Mouse (Mus musculus): ENCODE measurements around the gene Galnt18.

Gene Galnt18

GRCm38 (mm10) chr7:111779504-111780242 lies at the start of gene Galnt18:
TSS of gene Galnt18 (minus strand) at chr7:111779977.
- DNase-seq (ENCODE audit: low spot score in 2 of 2): peak; percentile 12 to 13

DNA sequence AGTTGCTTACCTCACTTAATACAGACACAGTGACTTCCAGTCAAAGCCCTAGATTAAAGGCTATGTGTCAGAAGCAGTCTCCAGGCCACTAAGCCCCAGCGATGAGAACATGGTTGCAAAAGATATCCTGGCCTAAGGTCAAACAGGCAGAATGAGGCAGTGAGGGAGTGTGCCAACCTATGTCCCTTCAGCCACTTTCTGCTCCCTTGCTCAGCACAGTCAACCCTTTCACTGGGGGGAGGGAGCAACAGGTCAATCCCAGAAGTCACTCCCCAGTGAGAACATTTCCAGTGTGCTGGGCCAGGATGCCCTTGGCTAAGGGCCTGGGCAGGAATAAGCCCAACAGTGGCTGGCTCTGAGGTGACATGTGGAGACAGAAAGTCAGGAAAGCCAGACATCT lies 47.6 kb upstream of the Galnt18 start:
- DNase-seq (ENCODE audit: low spot score in 2 of 2): no peak

DNA sequence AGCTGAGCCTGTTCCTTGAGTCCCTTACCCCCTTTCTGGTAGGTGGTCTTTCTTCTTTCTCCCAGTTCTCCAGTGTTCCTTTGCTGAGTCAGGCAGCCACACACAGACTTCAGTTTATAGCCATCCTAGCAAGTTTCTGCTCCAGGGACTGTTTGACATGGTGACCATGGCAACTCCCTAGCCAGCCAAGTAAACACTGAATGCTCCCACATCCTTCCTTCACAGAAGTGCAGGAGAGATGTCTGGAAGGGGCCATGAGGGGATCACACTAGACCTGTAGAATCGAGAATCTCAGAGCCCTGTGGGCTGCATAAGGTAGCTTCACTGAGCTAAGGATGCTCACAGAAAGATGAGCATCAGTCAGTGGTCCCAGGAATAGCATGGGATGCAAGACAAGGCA lies 33.3 kb upstream of the Galnt18 start:
- no peak for DNase-seq (ENCODE audit: low spot score in 2 of 2)

GRCm38 (mm10) chr7:111811036-111811435 lies 31.3 kb upstream of the Galnt18 start:
- DNase-seq (ENCODE audit: low spot score in 2 of 2): no peak

- no peak for DNase-seq (ENCODE audit: low spot score in 2 of 2)
These were observed 30.0 kb upstream of the Galnt18 start for GRCm38 (mm10) chr7:111809796-111810195.

- DNase-seq (ENCODE audit: low spot score in 2 of 2): no peak
These were observed 26.3 kb upstream of the Galnt18 start for GRCm38 (mm10) chr7:111806083-111806482.

GRCm38 (mm10) chr7:111804646-111805045 lies 24.9 kb upstream of the Galnt18 start:
- no peak for DNase-seq (ENCODE audit: low spot score in 2 of 2)

DNA sequence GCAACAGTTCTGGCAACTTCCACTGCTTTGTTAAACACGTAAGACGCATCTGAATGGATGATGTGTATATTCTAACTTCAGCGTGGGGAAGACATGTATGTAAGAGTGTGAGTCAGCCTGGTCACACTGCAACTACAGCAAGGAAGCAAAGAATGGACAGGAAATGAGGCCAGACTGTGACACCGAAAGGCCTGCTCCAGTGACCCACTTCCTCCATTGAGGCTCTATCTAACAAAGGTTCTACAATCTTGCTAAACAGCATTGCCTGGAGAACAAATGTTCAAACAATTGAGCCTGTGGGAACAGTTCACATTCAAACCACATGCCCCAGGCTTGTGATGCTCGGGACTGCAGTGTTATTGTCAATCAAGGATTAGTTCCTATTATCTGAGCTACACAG lies 21.0 kb upstream of the Galnt18 start:
- DNase-seq (ENCODE audit: low spot score in 2 of 2): no peak

DNA sequence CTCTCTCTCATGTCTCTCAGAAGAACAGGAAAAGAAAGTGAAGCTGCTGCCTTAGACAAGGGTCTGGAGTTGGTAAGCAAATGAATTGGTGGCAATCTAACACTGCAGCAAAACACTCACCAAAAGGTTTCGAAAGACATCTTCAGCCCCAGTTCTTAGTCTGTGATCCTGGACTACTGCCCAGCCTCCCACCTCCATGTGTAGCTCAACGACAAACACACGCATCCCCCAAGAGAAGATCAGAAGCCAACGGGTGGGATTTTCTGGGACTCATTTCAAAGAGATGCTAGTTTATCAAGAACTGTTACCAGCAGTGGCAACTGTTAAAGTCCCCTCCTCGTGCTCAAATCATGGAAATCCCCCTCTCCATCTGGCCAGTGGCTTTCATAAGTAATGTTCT lies 20.3 kb upstream of the Galnt18 start:
- DNase-seq (ENCODE audit: low spot score in 2 of 2): no peak

GRCm38 (mm10) chr7:111799021-111799420 lies 19.2 kb upstream of the Galnt18 start:
- DNase-seq (ENCODE audit: low spot score in 2 of 2): no peak

GRCm38 (mm10) chr7:111797337-111798010 lies 17.7 kb upstream of the Galnt18 start:
- DNase-seq (ENCODE audit: low spot score in 2 of 2): no peak

- no peak for DNase-seq (ENCODE audit: low spot score in 2 of 2)
These were observed 15.3 kb upstream of the Galnt18 start for GRCm38 (mm10) chr7:111795059-111795458.

DNA sequence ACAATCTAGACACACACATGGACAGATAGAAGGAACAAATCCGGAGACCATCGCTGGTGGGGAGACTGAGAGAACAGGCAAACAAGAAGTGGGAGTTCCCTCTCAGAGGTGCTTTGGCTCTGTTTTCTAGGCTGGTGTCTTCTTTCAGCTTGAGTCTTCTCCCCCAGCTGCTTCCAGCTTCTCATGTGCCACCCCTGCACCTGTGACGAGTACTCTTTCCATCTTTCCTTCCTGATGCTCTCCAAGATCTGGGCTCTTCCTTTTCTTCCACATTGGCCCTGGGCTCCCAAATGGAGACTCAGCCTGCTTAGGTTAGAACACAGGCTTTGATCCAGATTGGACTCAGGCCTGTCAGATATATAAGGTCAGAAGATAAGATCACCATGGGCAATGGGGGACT lies 12.4 kb upstream of the Galnt18 start:
- DNase-seq (ENCODE audit: low spot score in 2 of 2): no peak

DNA sequence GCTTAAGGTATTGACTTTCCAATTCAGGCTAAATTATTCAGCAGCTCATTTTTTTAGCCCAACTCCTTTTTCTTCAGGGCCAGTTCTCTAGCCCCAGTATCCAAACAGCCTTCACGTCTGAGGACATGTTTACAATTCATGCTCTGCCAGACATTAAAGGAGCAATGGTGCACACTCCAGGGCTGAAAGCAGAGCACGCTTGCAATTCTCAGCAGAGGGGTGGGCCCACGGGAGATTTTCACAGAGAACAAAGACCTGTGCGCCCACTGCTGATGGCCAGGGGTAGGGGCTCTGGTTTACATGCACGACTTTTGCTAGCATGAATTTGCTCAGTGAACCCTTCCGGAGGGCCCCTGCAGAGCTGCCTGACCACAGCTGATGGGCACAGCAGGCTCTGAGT lies 11.6 kb upstream of the Galnt18 start:
- no peak for DNase-seq (ENCODE audit: low spot score in 2 of 2)

DNA sequence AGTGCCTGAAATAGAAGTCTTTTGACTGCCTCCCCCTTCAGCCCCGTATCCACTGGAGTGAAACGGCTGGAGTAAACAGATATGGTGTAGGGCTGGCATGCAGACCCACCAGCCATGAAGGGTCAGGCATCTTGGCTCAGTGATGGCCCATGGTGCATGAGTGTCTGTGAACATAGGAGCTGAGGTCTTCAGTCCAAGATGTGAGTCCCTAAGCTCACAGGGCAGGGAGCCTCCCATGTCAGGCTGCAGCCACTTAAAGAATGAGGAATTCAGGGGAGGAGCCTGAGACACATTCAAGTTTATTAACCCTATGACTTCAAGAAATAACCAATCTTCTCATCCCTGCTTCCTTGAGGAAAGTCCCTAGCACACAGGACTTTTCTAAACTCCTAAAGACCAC lies 8.1 kb upstream of the Galnt18 start:
- DNase-seq (ENCODE audit: low spot score in 2 of 2): no peak

DNA sequence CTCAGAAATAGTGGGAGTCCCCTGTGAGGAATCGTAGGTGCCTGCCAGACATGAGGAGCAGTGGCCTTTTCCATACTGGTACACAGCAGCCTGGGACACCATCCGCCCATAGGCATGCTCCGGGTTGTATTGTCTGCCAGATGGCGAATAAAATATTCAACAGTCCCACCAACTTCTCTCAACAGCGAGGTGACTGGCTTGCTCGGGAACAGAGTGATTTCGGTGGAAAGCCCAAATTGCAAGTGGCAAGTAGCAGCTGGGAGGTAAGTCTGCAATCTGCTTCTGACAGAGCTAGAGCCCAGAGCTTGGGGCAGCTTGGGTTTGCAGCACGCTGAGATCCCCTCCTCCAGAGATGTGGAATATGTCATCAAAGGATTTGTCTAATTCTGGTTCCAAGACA lies 5.7 kb upstream of the Galnt18 start:
- DNase-seq (ENCODE audit: low spot score in 2 of 2): no peak

DNA sequence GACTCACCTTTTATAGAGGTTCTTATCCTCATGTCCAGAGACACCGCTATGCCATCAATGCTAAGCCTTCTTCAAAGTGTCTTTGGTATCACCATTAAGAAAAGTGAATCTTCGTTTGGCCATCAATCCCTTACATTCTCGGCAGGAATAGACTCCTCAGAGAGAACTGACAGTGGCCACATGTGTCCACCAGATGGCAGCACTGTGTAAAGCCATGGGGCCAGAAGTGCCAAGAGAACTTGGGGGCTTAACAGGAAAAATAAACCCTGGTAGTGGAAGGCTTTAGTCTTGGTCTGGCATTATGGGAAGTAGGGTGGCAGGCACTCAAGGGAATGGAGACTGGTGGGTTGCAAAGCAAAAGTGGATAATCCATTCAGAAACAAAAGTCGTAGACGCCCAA lies 2.3 kb upstream of the Galnt18 start:
- peak in 1 of 2 experiments; percentile 24 for DNase-seq (ENCODE audit: low spot score in 2 of 2)

DNA sequence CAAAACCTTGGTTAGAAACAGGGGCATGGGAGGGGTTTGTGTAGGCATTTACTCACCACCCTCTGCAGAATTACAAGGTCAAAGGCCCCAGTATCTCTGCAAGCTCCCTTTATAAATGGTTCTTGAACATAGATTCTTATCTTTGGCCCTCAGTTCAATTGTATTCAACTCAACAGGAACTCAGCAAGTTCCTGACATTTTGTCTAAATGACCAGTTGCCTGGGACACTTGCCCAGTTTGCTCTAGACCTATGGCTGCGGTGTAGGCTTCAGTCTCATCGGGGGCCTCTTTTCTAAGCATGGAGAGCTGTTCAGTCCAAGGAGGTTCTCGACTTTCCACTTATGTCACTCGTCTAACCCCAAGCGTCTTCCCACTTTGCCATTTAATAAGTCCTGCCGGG lies 1.5 kb upstream of the Galnt18 start:
- no peak for DNase-seq (ENCODE audit: low spot score in 2 of 2)

DNA sequence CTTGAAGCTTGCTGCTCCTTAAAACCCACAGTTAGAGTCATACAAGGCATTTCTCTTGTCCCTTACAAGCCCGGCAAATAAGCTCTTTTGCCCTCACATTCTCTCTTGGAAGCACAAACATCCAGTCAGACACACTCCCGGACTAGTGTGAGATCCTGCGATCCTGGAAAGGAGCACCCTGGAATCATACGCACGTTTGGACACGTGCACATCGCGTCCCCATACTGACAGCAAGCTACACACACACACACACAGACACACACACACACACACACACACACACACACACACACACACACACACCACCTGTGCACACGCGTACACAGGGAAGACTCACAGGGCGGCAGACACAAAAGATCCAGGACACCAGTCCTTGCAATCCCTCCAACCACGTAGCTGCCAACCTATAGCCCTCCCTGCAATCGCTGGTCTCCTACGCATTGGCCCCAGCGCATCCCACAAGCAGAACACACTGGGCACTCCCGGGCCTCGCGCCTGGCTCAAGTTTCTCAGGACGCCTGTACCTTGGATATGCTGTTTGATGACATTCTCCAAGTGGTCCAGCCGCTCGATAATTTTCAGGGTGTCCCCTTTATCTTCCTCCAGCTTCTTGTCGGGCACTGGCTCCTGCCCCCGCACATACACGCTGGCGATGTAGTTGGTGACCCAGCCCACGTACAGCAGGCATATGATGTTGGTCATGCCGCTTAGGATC lies 831 bp downstream of the Galnt18 start:
- DNase-seq (ENCODE audit: low spot score in 2 of 2): no peak

DNA sequence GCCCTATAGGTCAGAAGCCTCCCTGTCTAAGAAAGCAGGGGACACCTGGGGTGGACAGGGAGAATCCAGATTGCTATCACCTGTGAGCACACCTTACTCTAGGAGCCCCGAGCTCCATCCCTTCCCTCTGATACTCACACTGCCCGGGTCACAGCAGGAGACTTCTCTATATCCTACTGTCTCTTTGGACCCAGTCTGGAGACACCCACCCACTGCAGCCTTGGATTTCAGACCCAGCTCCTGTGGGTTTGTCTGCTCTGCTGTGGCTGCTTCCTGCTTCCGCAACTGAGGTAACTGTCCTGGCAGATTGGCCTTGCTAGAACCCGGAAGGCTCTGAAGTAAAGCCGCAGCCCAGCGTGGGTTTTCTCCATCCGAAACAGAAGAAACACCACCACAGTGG lies 1.6 kb downstream of the Galnt18 start:
- no peak for DNase-seq (ENCODE audit: low spot score in 2 of 2)

DNA sequence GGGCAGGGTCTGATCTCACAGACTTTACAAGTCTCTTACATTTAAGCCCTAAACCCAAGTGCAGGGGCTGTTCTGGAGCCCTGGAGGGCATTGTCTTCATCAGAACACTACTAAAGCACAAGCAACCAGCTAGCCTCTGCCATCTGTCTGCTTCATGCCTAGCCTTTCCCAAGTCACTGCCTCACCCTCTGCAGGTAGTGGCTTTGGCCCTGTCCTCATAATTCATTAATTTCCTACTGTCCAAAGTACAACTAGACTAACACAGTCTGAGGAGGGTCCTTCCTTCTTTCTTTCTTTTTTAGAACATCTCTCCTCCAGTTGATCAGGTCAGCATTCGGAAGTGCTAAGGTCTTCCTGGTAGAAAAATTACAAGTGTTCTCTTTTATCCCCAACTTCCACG lies 2.6 kb downstream of the Galnt18 start:
- no peak for DNase-seq (ENCODE audit: low spot score in 2 of 2)

DNA sequence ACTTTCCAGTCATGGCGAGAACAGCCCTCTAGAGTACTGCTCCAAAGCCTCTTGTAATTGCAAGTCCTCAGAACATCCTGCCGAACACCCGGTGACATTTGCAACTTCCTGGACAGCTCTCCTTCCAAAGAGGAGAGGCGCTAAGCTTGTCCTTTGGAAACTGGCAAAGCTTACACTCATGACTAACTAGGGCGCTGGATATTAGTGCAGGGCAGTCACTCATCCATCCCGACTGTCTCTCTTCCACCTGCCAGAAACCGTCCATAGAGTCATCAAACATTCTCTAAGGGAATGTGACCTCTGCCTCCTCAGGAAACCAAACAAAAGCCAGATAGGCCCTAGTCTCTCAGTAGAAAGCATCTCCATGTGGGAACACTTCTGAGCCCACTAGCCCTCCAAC lies 3.6 kb downstream of the Galnt18 start:
- DNase-seq (ENCODE audit: low spot score in 2 of 2): no peak

- DNase-seq (ENCODE audit: low spot score in 2 of 2): no peak
These were observed 7.4 kb downstream of the Galnt18 start for GRCm38 (mm10) chr7:111772398-111772797.

All from spleen, postnatal 14 days (tissue).